Mouse (Mus musculus) erythroblast, embryonic 14.5 days (primary cell): ENCODE data around the gene Adad2.

Source experiments
- GATA1 ChIP-seq: IDR thresholded peaks from 2 replicates; pipeline ENCODE4 v1.6.1; 2012; ENCODE audit warnings: low read length, inconsistent platforms, mixed read lengths
- TAL1 ChIP-seq: IDR thresholded peaks from 3 replicates; pipeline ENCODE4 v1.6.1; 2012; ENCODE audit warnings: low read length, inconsistent platforms, mixed read lengths

- no peak for TF ChIP-seq GATA1
- TF ChIP-seq TAL1 = no peak
Measured at GRCm38 (mm10) chr8:119579096-119579495, 33.5 kb upstream of the Adad2 start.
